Mouse (Mus musculus) mouse embryonic stem cell (cell line): ENCODE measurements around the gene Nupl1.

Experiments
- in situ Hi-C, 2 experiments: fragments of 300-500 bp; cut with MboI; formaldehyde crosslinking; loops; 1 replicate in 1 of 2; 3 replicates in 1 of 2; pipeline ENCODE4 v1.14.3; 2019 to 2020; ENCODE audit warnings: low sequenced_read_pairs in 2 of 2, low pct_unique_long_range_greater_than_20kb in 1 of 2, mixed read lengths in 1 of 2; ENCODE audit not compliant: unreplicated experiment in 1 of 2

Nupl1 gene

DNA sequence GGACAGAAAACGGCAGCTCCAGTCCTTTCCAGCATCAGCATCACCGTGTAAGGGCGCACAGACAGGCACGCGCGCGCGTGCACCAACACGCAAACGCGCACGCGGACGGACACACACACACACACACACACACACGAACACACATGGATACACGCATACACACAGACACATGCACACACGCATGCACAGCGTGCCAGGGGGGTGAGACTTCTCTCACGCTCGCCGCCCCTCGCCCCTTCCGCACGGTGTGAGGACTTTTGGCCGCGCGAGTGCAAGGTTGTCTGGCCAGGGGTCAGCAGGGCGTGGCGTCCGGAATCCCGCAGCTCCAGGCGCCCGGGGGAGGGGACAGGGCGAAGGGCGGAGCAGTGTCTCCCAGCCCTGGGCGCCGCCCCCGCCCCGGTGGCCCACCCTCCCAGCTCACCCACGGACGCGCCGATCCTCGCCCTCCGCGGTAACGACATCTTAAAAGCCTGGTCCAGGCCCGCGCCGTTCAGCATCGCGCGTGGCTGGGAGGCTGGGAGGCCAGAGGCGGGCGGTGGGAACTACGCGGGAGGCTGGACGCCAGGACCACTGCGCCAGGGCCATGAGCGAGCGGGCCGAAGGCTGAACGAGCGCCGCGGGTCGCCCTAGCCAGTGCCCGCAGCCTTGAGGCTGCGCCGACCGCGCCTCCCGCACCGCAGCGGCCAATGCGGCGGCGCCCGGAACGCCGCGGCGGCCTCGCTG is 74.2 kb downstream of the Nupl1 start:
- in situ Hi-C loops: no loop called here

DNA sequence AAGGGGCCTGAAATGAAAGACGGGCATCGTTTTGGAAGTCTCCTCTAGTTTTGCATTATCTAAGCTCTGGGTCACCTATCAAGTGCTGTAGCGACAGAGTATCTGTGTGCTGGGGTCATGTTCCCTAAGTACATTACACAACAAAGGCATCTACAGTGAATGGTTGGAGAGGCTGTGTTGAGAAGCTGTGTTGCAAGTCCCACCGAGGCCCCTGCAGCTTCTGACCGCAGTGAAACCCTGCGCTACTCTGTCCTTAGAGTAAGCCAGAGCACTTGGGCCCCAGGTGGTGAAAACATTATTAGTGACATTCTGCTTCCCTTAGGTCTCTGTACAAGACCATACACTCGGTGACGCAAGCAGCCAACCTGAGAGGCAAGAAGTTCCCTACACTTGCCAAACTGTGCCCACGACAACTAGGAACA is 74.8 kb downstream of the Nupl1 start:
- in situ Hi-C loops: no loop called here

DNA sequence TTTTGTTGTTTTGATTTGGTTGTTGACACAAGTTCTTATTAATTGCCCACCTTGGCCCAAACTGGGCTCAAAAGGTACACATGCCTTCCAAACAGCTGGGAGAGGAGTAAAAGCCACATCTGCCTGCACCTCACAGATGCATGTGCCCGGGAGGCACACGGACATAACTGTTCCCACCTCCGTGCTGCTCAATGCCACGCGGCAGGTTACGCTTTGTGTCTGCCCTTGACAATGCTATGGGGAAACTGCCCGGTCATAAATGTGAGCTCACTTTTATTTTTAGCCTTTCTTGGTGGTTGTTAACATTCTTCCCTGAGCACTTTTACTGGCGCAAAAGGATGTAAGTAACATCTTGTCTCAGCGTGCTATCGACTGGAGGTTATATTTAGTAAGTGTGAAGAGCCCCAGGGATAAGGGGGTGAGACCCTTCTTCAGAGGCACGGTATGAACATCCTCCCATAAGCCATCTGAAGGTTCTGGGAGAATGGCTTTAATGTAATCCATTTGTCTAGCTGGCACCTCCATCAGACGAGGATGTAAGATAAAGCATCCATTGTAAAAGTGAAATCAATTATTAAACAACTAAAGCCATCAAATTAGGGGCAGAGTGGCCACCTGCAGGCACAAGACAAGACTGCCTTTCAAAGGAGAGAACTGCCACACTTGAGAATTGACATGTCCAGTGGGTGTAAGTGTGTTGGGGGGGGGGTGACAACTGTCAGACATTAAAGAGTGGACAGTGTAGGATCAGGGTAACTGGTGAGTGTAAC is 78.8 kb downstream of the Nupl1 start:
- in situ Hi-C loops: no loop called here

DNA sequence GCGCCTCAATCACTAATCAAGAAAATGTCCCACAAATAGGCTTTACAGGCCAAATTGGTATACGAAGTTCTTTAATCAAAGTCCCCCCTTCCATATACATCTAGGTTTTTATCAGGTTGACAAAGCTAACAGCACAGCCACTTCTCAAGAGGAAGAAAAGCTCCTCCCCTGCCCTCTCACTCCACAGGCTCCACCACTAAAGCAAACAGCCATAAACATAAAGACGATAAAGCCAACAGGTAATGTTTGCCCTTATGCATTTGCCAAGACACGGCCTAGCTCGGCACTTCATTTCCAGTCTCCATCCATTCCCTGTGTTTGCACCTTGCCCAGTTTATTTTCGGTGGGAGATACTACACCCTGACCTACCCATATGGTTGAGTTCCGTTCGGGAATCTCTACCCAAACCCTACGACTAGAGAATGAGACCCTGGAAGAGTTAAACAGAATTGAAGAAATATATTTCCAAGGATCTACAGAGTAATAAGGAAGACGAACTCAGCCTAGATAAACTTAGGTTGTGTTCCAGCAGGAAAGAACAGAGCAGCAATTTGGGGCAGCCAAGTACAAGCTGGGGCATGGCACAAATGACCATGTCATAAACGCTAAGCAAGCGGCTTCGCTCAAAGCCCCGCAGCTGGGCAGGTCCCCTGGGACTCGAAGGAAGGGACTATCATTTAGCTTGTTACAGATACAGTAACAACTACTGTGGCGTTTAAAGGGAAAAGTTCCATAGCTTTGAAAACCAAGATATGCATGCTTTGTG is 80.2 kb downstream of the Nupl1 start:
- in situ Hi-C loops: no loop called here

DNA sequence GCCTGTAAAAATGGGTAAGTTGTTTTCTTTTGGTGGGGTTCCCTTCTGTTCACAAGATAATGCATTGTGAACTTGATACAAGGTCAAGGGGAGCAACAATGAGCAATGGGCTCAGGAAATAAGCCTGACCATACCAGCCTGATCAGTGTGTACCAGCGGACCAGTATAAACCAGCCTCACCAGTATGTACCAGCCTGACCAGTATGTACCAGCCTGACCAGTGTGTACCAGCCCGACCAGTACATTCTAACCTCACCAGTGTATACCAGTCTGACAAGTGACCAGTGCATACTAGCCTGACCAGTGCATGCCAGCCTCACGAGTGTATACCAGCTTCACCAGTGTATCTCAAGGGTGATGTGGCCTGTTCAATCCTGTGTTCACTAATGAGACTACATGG is 87.9 kb downstream of the Nupl1 start:
- in situ Hi-C loops: no loop called here

DNA sequence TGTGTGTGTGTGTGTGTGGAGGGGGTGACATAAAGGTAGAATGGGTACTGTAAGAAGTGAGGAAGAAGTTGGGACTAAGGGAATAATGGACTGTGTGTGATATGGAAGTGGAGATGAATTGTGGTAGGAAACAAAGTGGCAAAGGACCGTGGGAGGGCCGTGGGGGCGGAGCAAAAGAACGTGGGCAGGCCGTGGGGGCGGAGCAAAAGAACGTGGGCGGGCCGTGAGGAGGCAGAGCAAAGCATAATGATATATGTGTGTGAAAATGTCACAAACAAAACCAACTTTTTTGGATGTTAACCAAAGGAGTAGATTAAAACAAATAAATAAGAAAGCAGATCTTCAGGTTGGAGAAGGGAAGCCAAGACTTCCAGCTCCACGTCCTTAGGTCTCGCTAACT is 98.9 kb downstream of the Nupl1 start:
- in situ Hi-C loops: no loop called here

DNA sequence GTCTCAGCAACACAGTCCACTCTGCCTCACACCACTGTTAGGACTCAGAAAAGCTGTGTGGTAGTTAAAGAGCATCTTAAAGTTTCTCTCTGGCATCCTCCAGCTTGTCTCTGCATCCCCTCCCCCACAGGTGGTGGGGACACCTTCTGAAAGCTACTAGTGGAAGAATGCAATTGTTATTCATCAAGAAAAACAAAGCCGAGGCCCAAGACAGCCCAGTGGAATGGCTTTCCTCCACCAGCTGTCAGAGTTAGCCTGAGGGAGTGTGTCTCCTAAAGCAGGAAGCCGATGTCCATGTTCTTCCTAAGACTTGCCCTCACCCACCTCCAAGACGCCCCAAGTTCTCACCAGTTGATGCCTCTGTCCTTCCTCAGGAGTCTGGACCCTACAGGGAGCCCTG is 102.3 kb downstream of the Nupl1 start:
- in situ Hi-C loops: no loop called here

DNA sequence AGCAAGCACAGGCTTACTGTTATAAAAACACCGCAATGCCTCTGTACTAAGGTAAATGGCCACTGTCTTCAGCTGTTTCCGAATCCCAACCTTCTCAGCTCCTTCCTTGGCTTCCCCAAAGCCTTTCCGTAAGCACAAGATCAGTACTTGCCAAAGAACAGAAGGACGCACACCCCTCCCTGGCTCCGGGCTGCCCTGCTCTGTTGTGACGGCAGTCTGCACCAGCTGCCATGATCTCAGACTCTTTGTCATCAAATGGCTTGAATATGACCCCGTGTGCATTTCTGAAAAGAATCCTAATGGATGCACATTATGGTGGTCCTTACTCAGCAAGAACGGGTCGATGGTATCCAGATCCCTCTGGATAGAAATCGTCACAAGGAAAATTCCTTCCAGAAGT is 108.0 kb downstream of the Nupl1 start:
- in situ Hi-C loops: no loop called here

DNA sequence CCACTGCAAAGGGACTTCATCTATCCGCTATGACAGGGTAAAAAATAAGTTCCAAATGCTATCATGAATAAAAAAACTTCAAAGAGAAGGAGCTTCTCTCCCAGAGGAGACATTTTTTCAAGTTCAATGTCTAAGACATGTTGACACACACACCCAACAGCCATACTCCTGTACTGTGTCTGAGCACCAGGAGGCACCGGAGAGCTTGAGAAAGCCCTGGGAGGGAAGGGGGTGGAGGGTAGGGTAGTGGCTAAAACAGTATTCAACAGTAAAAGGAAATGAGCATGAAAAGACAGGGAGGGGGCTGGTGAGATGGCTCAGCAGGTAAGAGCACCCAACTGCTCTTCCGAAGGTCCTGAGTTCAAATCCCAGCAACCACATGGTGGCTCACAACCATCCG is 112.9 kb downstream of the Nupl1 start:
- in situ Hi-C loops: no loop called here

DNA sequence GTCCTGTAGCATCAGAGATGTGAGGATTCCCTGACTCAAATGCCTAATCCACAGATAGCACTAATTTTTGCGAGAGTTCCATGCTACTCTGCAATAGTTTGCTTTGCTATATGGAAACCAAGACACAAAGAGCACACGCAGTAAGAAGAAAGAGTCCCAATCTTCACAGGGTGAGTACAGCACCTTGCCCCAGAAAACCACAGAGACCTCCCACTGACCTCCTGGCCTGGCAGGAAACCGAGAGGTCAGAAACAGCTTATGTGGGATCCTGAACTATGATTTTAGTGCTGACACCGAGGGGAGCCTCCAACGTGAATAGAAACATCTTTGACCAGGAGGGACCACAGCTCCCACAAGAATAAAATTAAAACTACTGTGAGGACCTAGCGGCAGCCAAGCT is 113.4 kb downstream of the Nupl1 start:
- in situ Hi-C loops: no loop called here

DNA sequence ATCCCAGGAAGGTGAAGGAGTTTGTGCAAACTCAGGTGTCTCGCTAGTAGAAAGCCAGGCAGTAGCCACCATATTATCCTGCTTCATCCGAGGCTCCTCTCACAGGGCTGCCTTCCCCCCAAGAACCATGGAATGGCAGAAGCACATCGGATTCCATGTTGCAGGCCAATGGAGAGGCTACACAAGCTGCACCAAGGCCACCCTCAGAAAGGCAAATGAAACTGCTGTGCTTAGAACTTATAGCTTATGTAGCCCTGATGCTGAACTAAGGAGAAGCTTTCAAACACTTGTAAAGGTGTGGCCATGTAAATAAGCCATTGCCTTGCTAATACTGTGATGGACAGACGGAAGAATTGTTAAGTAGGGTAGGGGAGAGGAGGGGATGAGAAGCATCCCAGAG is 115.4 kb downstream of the Nupl1 start:
- in situ Hi-C loops: no loop called here

DNA sequence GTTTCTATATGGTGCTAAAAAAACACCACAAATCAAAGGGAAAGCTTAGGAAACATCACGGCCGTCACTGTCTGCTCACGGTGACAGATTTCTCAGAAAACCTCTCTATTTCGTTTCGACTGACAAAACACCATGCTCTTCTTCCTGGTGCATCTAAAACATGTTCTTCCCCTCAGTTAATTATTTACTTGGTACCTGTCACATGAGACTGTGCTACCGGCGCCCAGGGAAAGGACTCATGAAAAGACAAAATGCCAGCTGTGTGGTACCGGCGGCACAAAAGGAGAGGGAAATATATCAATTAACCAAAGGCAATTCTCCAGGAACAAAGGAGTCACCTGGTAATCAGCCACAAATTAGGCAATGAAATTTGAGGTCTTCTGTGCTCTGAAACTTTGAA is 116.5 kb downstream of the Nupl1 start:
- in situ Hi-C loops: no loop called here
